Mouse (Mus musculus): ENCODE measurements around the gene Prrt4.

GRCm38 (mm10) chr6:29208178-29208577, 28.8 kb upstream of the Prrt4 start:
- TF ChIP-seq CTCF (IDR thresholded peaks at IDR 0.05; ENCODE audit: low read depth, low read length) = no peak
- no peak for TF ChIP-seq GATA1 (IDR thresholded peaks at IDR 0.05; ENCODE audit: borderline replicate concordance, low read length)
- no peak for TF ChIP-seq TAL1 (conservative IDR thresholded peaks at IDR 0.05; ENCODE audit: low read depth, low read length)
- TF ChIP-seq POLR2AphosphoS5 (IDR thresholded peaks at IDR 0.05; ENCODE audit: insufficient replicate concordance, low read depth, low read length) = no peak

Data from G1E (cell line).